Mouse (Mus musculus): ENCODE results near the gene Lbx1. TPM values are rescaled to one million over a fixed set of nuclear protein-coding genes. Genes with fewer than 3 reads are reported as not detected.

Lbx1 gene
- total RNA-seq, 1 experiment from 2014 or later: not detected

DNA sequence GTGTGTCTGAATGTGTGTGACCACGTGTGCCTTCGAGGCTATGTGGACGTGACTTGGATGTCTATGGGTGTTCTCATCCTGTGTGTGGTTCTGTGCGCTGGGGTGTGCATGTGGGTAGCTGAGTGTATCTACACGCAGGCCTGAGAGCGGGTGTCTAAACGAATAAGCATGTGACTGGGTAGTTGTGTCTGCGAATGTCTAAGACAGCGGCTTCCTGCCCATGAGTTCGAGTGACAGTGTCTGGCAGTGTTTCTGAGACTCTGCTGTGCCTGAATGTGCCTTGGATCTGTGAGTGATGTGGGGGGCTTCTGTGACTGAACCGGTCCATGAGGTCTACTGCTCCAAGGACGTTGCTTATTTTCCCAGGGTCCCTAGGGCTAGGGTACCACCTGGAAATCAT lies 10.5 kb downstream of the Lbx1 start:
- ATAC-seq (replicated peaks in 1 of 2; ENCODE audit: insufficient read depth in 1 of 2, low FRiP score in 2 of 2, low TSS enrichment in 1 of 2, low read depth in 1 of 2, poor library complexity in 2 of 2, severe bottlenecking in 2 of 2): no peak

DNA sequence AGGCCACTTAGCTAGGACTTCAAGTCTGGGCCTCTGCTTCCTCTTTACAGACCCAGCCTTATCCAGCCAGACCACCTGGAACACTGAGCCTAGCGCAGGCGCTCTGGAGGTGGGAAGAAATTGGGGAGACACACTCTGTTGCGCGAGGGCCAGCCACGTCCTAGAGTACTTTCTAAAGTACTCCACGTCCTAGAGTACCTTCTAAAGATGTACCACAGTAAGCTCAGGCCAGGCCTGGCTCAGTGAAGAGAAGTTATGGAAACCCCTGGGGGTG lies 11.4 kb downstream of the Lbx1 start:
- no peak for ATAC-seq (replicated peaks in 1 of 2; ENCODE audit: insufficient read depth in 1 of 2, low FRiP score in 2 of 2, low TSS enrichment in 1 of 2, low read depth in 1 of 2, poor library complexity in 2 of 2, severe bottlenecking in 2 of 2)

GRCm38 (mm10) chr19:45223413-45224285 lies 12.0 kb downstream of the Lbx1 start:
- ATAC-seq (replicated peaks in 1 of 2; ENCODE audit: insufficient read depth in 1 of 2, low FRiP score in 2 of 2, low TSS enrichment in 1 of 2, low read depth in 1 of 2, poor library complexity in 2 of 2, severe bottlenecking in 2 of 2): no peak; a peak in 1 of 4 replicates

GRCm38 (mm10) chr19:45222141-45222782 lies 13.3 kb downstream of the Lbx1 start:
- ATAC-seq (replicated peaks in 1 of 2; ENCODE audit: insufficient read depth in 1 of 2, low FRiP score in 2 of 2, low TSS enrichment in 1 of 2, low read depth in 1 of 2, poor library complexity in 2 of 2, severe bottlenecking in 2 of 2): no peak

DNA sequence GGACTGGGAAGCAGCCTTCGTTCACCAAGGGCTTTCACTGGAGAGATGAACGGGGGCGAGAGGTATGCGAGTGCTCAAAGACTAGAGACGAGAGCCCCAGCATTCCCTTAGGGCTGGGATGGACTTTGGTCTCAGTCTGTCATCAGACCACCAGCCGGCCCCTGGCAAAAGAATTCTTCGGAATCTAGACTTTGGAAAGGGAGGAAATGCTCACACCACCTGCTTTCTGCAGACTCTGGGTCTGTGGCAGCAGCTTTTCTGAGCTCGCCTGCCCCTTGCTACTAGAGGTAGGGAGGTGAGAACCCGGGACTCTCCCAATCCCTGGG lies 14.2 kb downstream of the Lbx1 start:
- ATAC-seq (replicated peaks in 1 of 2; ENCODE audit: insufficient read depth in 1 of 2, low FRiP score in 2 of 2, low TSS enrichment in 1 of 2, low read depth in 1 of 2, poor library complexity in 2 of 2, severe bottlenecking in 2 of 2): 0 out of 4 replicates have a peak, but pooled peaks of 1 of the 2 experiments have one; percentile 5

DNA sequence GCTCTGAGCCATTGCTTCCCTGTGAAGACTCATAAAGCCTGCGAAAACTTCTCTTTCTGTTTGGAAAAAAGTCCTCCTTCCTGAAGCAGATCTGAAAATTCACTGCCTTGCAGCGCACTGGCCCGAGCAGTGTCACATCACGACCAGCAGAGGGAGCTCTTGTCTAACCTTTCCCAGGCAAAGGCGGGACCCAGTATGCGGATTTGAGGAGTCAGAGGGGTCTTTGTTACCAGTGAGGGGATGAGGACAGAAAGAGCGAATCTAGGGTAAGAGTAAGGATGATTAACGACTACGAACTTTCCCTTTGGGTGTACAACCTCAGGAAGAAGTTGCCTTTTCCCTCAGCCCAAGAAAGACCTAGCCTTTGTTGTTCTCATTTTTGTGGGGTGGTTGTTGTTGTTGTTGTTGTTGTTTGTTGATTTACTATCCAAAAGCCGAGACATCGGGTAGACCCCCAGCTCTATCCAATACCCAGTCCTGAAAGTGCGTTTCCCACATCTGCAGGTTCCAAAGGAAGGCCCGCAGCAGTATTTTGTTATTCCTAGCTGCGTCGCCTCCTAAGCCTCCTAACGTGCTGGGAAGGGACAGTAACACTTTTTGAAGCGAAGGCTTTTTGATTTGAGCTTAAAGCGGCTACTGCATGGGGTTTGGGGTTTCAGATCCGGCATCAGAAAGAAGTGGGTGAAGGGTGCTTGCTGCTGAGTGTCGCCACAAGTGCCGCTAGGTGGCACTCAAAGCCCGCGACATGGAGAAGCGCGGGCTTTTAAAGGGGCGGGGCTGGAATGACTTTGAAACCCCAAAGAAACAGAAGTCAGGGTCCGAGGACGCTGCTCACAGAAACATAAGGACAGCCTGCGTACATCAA lies 14.8 kb downstream of the Lbx1 start:
- peak; percentile 65 to 68; a peak in 3 of 4 replicates for ATAC-seq (replicated peaks in 1 of 2; ENCODE audit: insufficient read depth in 1 of 2, low FRiP score in 2 of 2, low TSS enrichment in 1 of 2, low read depth in 1 of 2, poor library complexity in 2 of 2, severe bottlenecking in 2 of 2)

DNA sequence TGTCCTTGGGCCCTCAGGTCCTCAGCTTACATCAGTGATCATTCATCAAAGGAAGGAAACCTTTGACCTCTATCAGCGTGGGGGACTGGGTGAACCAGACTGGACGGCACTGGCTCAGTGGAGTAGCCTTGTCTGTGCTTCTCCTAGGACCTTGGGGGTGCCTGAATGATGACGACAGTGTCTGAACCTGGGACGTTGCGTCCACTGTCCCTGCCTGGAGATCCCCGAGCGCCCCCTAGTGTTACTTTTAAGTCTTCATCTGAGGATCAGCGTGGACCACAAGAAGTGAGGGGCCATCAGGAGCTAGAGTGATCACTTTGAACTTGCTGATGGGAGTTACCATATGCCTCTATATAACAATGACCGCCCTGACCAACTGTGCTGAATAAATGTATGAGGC lies 19.4 kb downstream of the Lbx1 start:
- peak; percentile 20 to 64 for ATAC-seq (replicated peaks in 1 of 2; ENCODE audit: insufficient read depth in 1 of 2, low FRiP score in 2 of 2, low TSS enrichment in 1 of 2, low read depth in 1 of 2, poor library complexity in 2 of 2, severe bottlenecking in 2 of 2)

DNA sequence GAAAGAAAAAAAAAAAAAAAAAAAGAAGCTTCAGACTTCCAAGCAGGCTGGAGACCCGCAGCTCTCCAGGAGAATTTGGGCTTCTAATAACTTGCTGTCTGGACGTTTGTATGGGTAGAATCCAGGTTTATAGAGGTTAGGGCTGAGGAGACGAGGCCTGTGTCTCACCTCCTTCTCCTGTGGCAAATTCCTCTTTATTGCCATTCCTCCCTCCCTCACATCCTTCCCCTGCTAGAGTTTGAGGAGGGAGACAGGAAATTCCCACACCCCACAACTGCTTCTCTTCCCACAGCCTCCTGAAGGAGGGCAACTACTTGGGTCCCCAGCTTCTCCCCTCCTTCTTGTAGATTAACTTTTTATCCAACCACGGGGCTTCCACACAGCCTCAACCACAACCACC lies 20.2 kb downstream of the Lbx1 start:
- ATAC-seq (replicated peaks in 1 of 2; ENCODE audit: insufficient read depth in 1 of 2, low FRiP score in 2 of 2, low TSS enrichment in 1 of 2, low read depth in 1 of 2, poor library complexity in 2 of 2, severe bottlenecking in 2 of 2): no peak

DNA sequence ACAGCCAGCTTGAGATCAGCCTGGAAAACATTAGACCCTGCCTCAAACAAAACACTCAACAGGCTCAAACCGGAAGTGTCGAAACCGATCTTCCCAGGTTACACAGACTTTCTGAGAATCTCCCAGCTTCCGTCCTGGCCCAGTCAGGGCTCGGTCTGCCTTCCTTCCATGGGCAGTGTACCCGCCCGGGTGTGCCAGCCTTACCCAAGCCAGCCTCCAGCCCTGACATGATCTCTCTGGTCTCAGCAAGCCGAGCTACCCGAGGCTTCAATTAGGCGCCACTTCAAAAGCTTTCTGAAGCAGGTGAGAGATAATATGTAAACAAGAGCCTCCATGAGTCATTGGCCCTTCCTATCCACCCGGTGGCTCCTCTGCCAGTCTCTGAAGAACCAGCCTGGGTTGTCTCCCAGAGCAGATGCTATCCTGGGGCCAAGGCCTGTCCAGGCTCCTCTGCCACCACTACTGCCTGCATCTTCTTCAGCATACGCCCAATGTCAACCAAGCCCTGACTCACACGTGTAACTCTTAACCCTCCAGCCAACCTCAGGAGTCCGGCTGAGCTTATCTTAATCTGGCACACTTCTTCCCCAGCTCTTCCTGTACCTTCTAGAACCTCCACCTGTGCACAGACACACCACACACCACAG lies 25.7 kb downstream of the Lbx1 start:
- no peak; a peak in 1 of 4 replicates for ATAC-seq (replicated peaks in 1 of 2; ENCODE audit: insufficient read depth in 1 of 2, low FRiP score in 2 of 2, low TSS enrichment in 1 of 2, low read depth in 1 of 2, poor library complexity in 2 of 2, severe bottlenecking in 2 of 2)

DNA sequence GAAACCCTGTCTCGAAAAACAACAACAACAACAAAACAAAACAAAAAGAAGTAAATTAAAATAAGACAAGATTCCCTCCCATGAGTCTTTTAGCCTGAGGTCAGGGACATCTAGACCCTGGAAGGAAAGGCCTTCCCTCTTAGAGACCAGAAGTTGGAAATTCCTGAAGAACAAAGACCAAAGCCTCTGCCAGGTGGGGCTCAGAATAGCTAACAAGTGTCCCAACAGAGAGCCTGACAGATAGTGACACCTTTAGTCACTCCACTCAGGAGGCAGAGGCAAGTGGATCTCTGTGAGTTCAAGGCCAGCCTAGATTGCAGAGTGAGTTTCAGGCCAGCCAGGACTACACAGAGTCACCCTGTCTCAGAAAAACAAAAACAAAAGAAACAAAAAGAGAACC lies 26.4 kb downstream of the Lbx1 start:
- no peak for ATAC-seq (replicated peaks in 1 of 2; ENCODE audit: insufficient read depth in 1 of 2, low FRiP score in 2 of 2, low TSS enrichment in 1 of 2, low read depth in 1 of 2, poor library complexity in 2 of 2, severe bottlenecking in 2 of 2)

DNA sequence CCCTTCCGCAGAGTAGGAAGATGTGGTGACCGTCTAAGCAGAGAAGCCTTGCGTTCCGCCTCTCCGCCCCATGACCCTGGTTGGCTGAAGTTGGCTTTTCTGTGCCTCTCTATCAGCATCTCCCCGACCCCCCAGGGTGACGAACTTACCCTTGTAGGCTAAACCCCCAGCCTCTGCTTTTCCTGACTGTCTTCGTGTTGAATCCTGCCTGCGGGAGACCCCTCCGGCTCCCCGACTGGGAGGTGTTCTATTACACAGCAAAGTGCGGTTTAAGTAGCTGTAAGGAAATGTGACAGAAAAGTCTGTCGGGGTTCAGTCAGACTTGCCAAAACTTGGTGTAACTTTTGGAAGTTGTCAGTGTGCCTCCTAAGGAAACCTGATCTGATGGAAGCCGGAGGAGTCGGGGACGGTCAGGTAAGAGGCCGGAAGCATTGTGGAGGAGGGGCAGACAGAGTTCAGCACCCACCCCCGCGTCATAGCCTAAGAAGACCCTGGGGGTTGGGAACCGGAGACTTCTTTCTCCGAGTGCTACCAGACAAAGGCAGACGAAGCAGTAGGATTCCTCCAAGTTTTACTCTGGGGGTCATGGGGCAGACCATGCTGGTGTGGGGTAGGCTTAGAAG lies 27.1 kb downstream of the Lbx1 start:
- ATAC-seq (replicated peaks in 1 of 2; ENCODE audit: insufficient read depth in 1 of 2, low FRiP score in 2 of 2, low TSS enrichment in 1 of 2, low read depth in 1 of 2, poor library complexity in 2 of 2, severe bottlenecking in 2 of 2): peak in 1 of 2 experiments; percentile 6; a peak in 1 of 4 replicates

GRCm38 (mm10) chr19:45207662-45208437 lies 27.8 kb downstream of the Lbx1 start:
- ATAC-seq (replicated peaks in 1 of 2; ENCODE audit: insufficient read depth in 1 of 2, low FRiP score in 2 of 2, low TSS enrichment in 1 of 2, low read depth in 1 of 2, poor library complexity in 2 of 2, severe bottlenecking in 2 of 2): peak; percentile 53 to 74

DNA sequence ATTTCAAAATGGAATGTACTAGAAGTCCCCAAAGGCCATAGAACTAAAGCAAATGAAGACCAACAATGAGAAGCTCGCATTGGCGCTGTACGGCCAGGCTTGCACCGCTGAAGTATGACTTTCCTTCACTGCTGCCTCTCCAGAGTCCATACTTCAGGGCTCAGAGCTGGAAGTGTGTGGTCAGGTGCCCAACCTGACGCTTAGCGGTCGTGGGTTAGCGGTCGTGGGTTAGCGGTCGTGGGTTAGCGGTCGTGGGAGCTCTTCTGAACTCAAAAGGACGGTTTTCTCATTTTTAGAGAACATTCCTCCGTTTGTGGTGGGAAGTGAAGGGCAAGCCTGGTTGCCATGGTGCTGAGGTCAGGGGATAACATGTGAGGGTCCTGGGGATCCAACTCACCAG lies 28.5 kb downstream of the Lbx1 start:
- no peak for ATAC-seq (replicated peaks in 1 of 2; ENCODE audit: insufficient read depth in 1 of 2, low FRiP score in 2 of 2, low TSS enrichment in 1 of 2, low read depth in 1 of 2, poor library complexity in 2 of 2, severe bottlenecking in 2 of 2)

- no peak for ATAC-seq (replicated peaks in 1 of 2; ENCODE audit: insufficient read depth in 1 of 2, low FRiP score in 2 of 2, low TSS enrichment in 1 of 2, low read depth in 1 of 2, poor library complexity in 2 of 2, severe bottlenecking in 2 of 2)
Measured at GRCm38 (mm10) chr19:45205311-45206105, 30.1 kb downstream of the Lbx1 start.

- no peak for ATAC-seq (replicated peaks in 1 of 2; ENCODE audit: insufficient read depth in 1 of 2, low FRiP score in 2 of 2, low TSS enrichment in 1 of 2, low read depth in 1 of 2, poor library complexity in 2 of 2, severe bottlenecking in 2 of 2)
Measured at GRCm38 (mm10) chr19:45196967-45197366, 38.6 kb downstream of the Lbx1 start.

GRCm38 (mm10) chr19:45194651-45195050 lies 41.0 kb downstream of the Lbx1 start:
- ATAC-seq (replicated peaks in 1 of 2; ENCODE audit: insufficient read depth in 1 of 2, low FRiP score in 2 of 2, low TSS enrichment in 1 of 2, low read depth in 1 of 2, poor library complexity in 2 of 2, severe bottlenecking in 2 of 2): no peak

Measured in hematopoietic stem cell, adult 5-6 weeks (primary cell).